Mouse (Mus musculus) spleen, adult 2 months (tissue): Measurements from ENCODE around the gene Bcat2.

Experiments
- CTCF ChIP-seq: fragments of 200-500 bp; IDR thresholded peaks from 2 replicates; pipeline ENCODE4 v1.5.1; 2011; ENCODE audit warnings: mild to moderate bottlenecking, inconsistent platforms; ENCODE audit not compliant: insufficient read depth, insufficient read length, insufficient replicate concordance; ENCODE audit errors: extremely low read depth
- POLR2A ChIP-seq: fragments of 200-500 bp; IDR thresholded peaks from 2 replicates; pipeline ENCODE4 v1.6.1; 2011; ENCODE audit warnings: low read depth, low read length, inconsistent platforms

DNA sequence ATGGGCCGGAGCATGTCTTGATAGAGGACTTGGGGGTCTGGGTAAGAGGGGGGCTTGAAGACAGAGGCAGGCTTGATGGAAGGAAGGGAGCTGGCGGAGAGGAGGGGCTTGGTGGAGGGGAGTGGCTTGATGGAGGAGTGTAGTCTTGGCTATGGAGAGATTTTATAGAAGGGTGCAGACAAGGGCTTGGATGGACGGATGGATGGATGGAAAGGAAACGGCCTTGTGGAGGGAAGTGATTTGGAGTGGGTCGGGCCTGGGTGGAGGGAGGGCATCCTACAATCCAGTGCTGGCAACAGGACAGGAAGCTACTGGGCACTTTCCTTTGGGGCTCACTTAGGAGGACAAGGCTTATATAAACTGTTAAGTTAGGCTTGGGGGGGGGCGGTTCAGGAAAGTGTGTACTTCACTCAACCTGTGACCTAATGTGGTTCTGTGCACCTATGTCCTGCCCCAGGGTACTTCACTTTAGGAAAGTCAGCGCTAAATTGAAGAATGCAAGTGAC, 56.7 kb downstream of the Bcat2 start:
- TF ChIP-seq CTCF (no peak), POLR2A (no peak)
